ENCODE assay signal across 34 mouse cellular contexts in genomic region chr1:45861162-45861561, GRCm38 (mm10). TPM values are rescaled to one million over a fixed set of nuclear protein-coding genes. Genes with fewer than 3 reads are reported as not detected.
DNase-seq lines count a peak whose midpoint lies in the region; ATAC-seq and TF ChIP-seq lines count a peak whose summit lies in the region.
"Had no signal": no experiment of that assay in that cellular context is flagged by ENCODE, and none has a peak within 500 bp of the region (broad histone marks: within the 10 kb centered on the region; RNA-seq: fewer than 3 reads in every experiment).

No protein-coding gene starts in this region.

- intact Hi-C loops in left cerebral cortex, adult 2 months (cut with DNase I) = no loop called here

- peaks cover 27% of the 10 kb centered on the region for H3K4me1 ChIP-seq in intestine, embryonic 14.5 days (replicated peaks; ENCODE audit: control insufficient read depth, insufficient read depth, low read length)
- H3K4me1 ChIP-seq in intestine, embryonic 15.5 days (replicated peaks) = peaks cover 10% of the 10 kb centered on the region
- H3K4me1 ChIP-seq: forebrain, embryonic 13.5 days had no signal

- no peak overlapping the region for H3K4me2 ChIP-seq in intestine, embryonic 14.5 days (ENCODE audit: low read length)
- H3K4me2 ChIP-seq in intestine, embryonic 15.5 days (replicated peaks) = no peak overlapping the region
- H3K4me2 ChIP-seq: embryonic facial prominence, embryonic 12.5 days; forebrain, embryonic 13.5 days; hindbrain, embryonic 14.5 days had no signal

- H3K27me3 ChIP-seq in intestine, embryonic 14.5 days (replicated peaks; ENCODE audit: control insufficient read depth, insufficient read depth, low read length) = no peaks in the 10 kb centered on the region
- H3K27me3 ChIP-seq in intestine, embryonic 15.5 days (replicated peaks) = no peaks in the 10 kb centered on the region
- no peaks in the 10 kb centered on the region for H3K27me3 ChIP-seq in Patski
- H3K27me3 ChIP-seq: embryonic facial prominence, embryonic 12.5 days; forebrain, embryonic 13.5 days; heart, embryonic 13.5 days had no signal

- 0 out of 2 replicates have a peak overlapping the region, but pooled peaks have one; percentile 7 for H3K27ac ChIP-seq in intestine, embryonic 14.5 days (ENCODE audit: low read depth)
- no peak overlapping the region for H3K27ac ChIP-seq in intestine, embryonic 15.5 days
- peak overlapping the region; percentile 90 for H3K27ac ChIP-seq in macrophage
- H3K27ac ChIP-seq in left cerebral cortex, adult 2 months = no peak overlapping the region
- H3K27ac ChIP-seq: embryonic facial prominence, embryonic 12.5 days; forebrain, embryonic 13.5 days; heart, embryonic 10.5 days; heart, embryonic 13.5 days; hindbrain, embryonic 14.5 days; hindbrain, postnatal 0 days had no signal

- no peak for ATAC-seq in intestine, embryonic 14.5 days (replicated peaks; ENCODE audit: low FRiP score, low TSS enrichment, low read depth)
- ATAC-seq in intestine, embryonic 15.5 days = no peak; the same call in 1 of the 2 replicates
- ATAC-seq in Patski = peak; percentile 61
- ATAC-seq: forebrain, embryonic 13.5 days; forebrain, embryonic 16.5 days; hindbrain, postnatal 0 days; inflammation-experienced regulatory T-cells, adult 6 months had no signal

- CTCF ChIA-PET in Patski (lab: Charles Lee) = interaction anchor here (1.2 kb wide), 1 partner anchor 12 kb away, joined by 4 read pairs; no protein-coding TSS in a partner anchor

- no peak for TF ChIP-seq CTCF in Patski (IDR thresholded peaks at IDR 0.05)
- TF ChIP-seq CTCF in left cerebral cortex, adult 2 months (IDR thresholded peaks at IDR 0.05) = no peak

- POLR2A ChIA-PET in Patski (lab: Charles Lee) = no interaction called here

- in situ Hi-C loops in Patski (cut with MboI; ENCODE audit: low pct_unique_long_range_greater_than_20kb) = no loop called here

- no peak overlapping the region for H3K4me3 ChIP-seq in intestine, embryonic 14.5 days (ENCODE audit: low read depth, low read length)
- no peak overlapping the region for H3K4me3 ChIP-seq in intestine, embryonic 15.5 days (replicated peaks)
- H3K4me3 ChIP-seq in macrophage (ENCODE audit: inconsistent target) = no peak overlapping the region
- no peak overlapping the region for H3K4me3 ChIP-seq in left cerebral cortex, adult 2 months
- H3K4me3 ChIP-seq: embryonic facial prominence, embryonic 12.5 days; erythroblast, embryonic 14.5 days; forebrain, embryonic 13.5 days; heart, adult 2 months; heart, embryonic 10.5 days; heart, embryonic 13.5 days had no signal

- DNase-seq in intestine, embryonic 14.5 days (ENCODE audit: low spot score) = no peak
- DNase-seq in 3T3-L1 (ENCODE audit: low read depth, low spot score) = peak; percentile 70
- DNase-seq in Patski (ENCODE audit: low read depth, low spot score) = no peak
- DNase-seq in left cerebral cortex, adult 2 months (ENCODE audit: extremely low spot score in 1 of 2, low spot score in 2 of 2) = no peak
- DNase-seq: adrenal gland, postnatal 10 days; adrenal gland, postnatal 36 days; cerebellum, adult 11 months; cerebellum, adult 8-10 months; cerebellum, postnatal 10 days; cerebellum, postnatal 36 days; embryo, embryonic 11 days; gastrocnemius, postnatal 10 days; gastrocnemius, postnatal 36 days; heart, adult 2 months; heart, postnatal 14 days; heart, postnatal 4 days; kidney, adult 11 months had no signal

- no peaks in the 10 kb centered on the region for H3K79me2 ChIP-seq in macrophage (ENCODE audit: inconsistent target)

- H3K36me3 ChIP-seq in intestine, embryonic 14.5 days (ENCODE audit: control insufficient read depth, insufficient read depth, low read length) = no peaks in the 10 kb centered on the region
- H3K36me3 ChIP-seq in intestine, embryonic 15.5 days = no peaks in the 10 kb centered on the region
- no peaks in the 10 kb centered on the region for H3K36me3 ChIP-seq in macrophage (ENCODE audit: inconsistent target)
- H3K36me3 ChIP-seq: embryonic facial prominence, embryonic 12.5 days; heart, embryonic 10.5 days; heart, embryonic 13.5 days had no signal

- H3K9me3 ChIP-seq in intestine, embryonic 14.5 days (ENCODE audit: control insufficient read depth, low read length) = no peaks in the 10 kb centered on the region
- no peaks in the 10 kb centered on the region for H3K9me3 ChIP-seq in intestine, embryonic 15.5 days
- H3K9me3 ChIP-seq: embryonic facial prominence, embryonic 12.5 days; forebrain, embryonic 13.5 days had no signal

- no peak overlapping the region for H3K9ac ChIP-seq in intestine, embryonic 14.5 days (ENCODE audit: low read length)
- no peak overlapping the region for H3K9ac ChIP-seq in intestine, embryonic 15.5 days
- H3K9ac ChIP-seq: embryonic facial prominence, embryonic 12.5 days; forebrain, embryonic 13.5 days; heart, embryonic 13.5 days; hindbrain, embryonic 14.5 days had no signal

RNA-seq across cellular contexts. Expression of gene Gm5269, which starts 28.9 kb away (rescaled TPM):
- not detected in 2 replicates for polyA plus RNA-seq in intestine, embryonic 14.5 days (2014; fragmentation: Nextera tagmentation; extraction: Ambion mirVana)
- not detected in 2 replicates for polyA plus RNA-seq in intestine, embryonic 15.5 days (2015; fragmentation: Nextera tagmentation; extraction: Ambion mirVana)
- polyA plus RNA-seq in Patski (2021) = not detected
- 10 to 100 TPM in 5 of 26 experiments, 1 to 10 TPM in 8, not detected in 13; 1.0 to 96.9 (median 6.6) TPM for total RNA-seq in macrophage (2018; cell fraction: chromatin; rRNA removed)
- under 1 TPM in 1 of 26 experiments, not detected in 25; 0.26 TPM for total RNA-seq in macrophage (2018; cell fraction: cytosol; rRNA removed)
- 10 to 100 TPM in 2 of 26 experiments, 1 to 10 TPM in 9, not detected in 15; 1.3 to 14.4 (median 5.7) TPM for total RNA-seq in macrophage (2018; cell fraction: nucleus; rRNA removed)
- polyA plus RNA-seq in macrophage (2018) = not detected in 3 replicates
- total RNA-seq in left cerebral cortex, adult 2 months (2021) = not detected
- total RNA-seq: adrenal gland, adult 18-20 months; adrenal gland, postnatal 10 days; adrenal gland, postnatal 36 days; ES-E14; gastrocnemius, postnatal 10 days; gastrocnemius, postnatal 36 days; granulocyte monocyte progenitor cell, adult 5-6 weeks; heart, adult 2 months; heart, postnatal 14 days; heart, postnatal 4 days; hindbrain, postnatal 0 days had no signal
- polyA plus RNA-seq: cortical plate, adult 2 months; embryonic facial prominence, embryonic 12.5 days; erythroblast, embryonic 14.5 days; forebrain, embryonic 13.5 days; forebrain, embryonic 16.5 days; heart, adult 2 months; heart, embryonic 10.5 days; heart, embryonic 13.5 days; heart, embryonic 16.5 days; hindbrain, embryonic 11.5 days; hindbrain, embryonic 14.5 days; hindbrain, postnatal 0 days; inflammation-experienced regulatory T-cells, adult 6 months had no signal

Comparison
In these comparisons a context has a peak if more than half of its experiments do, and no peak if none do; other contexts are left out.
1. H3K27ac ChIP-seq: peak in intestine, embryonic 14.5 days (single experiment) and macrophage (single experiment); none in intestine, embryonic 15.5 days (single experiment) and left cerebral cortex, adult 2 months (single experiment).